Mouse (Mus musculus): ENCODE results near the gene Rhobtb3. TPM values are rescaled to one million over a fixed set of nuclear protein-coding genes. Genes with fewer than 3 reads are reported as not detected.

Gene Rhobtb3
- 0.02 and 0.44 TPM in 2 replicates for polyA plus RNA-seq (2012; ENCODE audit: low replicate concordance)

GRCm38 (mm10) chr13:75943189-75944043 is at the start of gene Rhobtb3:
TSS of gene Rhobtb3 (minus strand) at chr13:75943925.

GRCm38 (mm10) chr13:75966850-75967249 is 23.1 kb upstream of the Rhobtb3 start, which contains the start of gene Spata9:
TSS of gene Spata9 (plus strand) at chr13:75967150.

GRCm38 (mm10) chr13:75839719-75840481 is 103.8 kb downstream of the Rhobtb3 start, which contains the start of gene Glrx:
TSS of gene Glrx (plus strand) at chr13:75839868.

Other genes starting within 250 kb of the Rhobtb3 start
- 28.8 and 43.2 TPM in 2 replicates for gene Ell2, start 237.2 kb downstream of the Rhobtb3 start, polyA plus RNA-seq (2012; ENCODE audit: low replicate concordance)
- gene Glrx, start 104.1 kb downstream of the Rhobtb3 start, polyA plus RNA-seq (2012; ENCODE audit: low replicate concordance), result 3.4 and 6.1 TPM in 2 replicates
- not detected in 2 replicates for gene Spata9, start 23.2 kb upstream of the Rhobtb3 start, polyA plus RNA-seq (2012; ENCODE audit: low replicate concordance)
- gene Rfesd, start 74.8 kb upstream of the Rhobtb3 start, polyA plus RNA-seq (2012; ENCODE audit: low replicate concordance), result 1.6 and 3.3 TPM in 2 replicates
- 0.07 and 0.16 TPM in 2 replicates for gene Gpr150, start 113.1 kb upstream of the Rhobtb3 start, polyA plus RNA-seq (2012; ENCODE audit: low replicate concordance)
- gene Arsk, start 154.7 kb upstream of the Rhobtb3 start, polyA plus RNA-seq (2012; ENCODE audit: low replicate concordance), result 1.4 and 4.5 TPM in 2 replicates
- 0.96 and 1.7 TPM in 2 replicates for gene Ttc37, start 154.8 kb upstream of the Rhobtb3 start, polyA plus RNA-seq (2012; ENCODE audit: low replicate concordance)

All from hematopoietic multipotent progenitor cell, adult 10-12 weeks (in vitro differentiated cells).